Mouse (Mus musculus) layer of hippocampus, adult 11-12 months (tissue): ENCODE measurements around the gene Mipol1.
A peak's percentile ranks its signal among the peaks of the same experiment; 100 is the strongest.
"Not testable (repeated sequence)": the region's sequence is repeated elsewhere in the genome, so short reads cannot be mapped to it uniquely, and the experiment has no call there.

Experiments used
- DNase-seq: peaks from one replicate; pipeline ENCODE4 v3.0.0; 2022; ENCODE audit warnings: low spot score

Mipol1 gene

DNA sequence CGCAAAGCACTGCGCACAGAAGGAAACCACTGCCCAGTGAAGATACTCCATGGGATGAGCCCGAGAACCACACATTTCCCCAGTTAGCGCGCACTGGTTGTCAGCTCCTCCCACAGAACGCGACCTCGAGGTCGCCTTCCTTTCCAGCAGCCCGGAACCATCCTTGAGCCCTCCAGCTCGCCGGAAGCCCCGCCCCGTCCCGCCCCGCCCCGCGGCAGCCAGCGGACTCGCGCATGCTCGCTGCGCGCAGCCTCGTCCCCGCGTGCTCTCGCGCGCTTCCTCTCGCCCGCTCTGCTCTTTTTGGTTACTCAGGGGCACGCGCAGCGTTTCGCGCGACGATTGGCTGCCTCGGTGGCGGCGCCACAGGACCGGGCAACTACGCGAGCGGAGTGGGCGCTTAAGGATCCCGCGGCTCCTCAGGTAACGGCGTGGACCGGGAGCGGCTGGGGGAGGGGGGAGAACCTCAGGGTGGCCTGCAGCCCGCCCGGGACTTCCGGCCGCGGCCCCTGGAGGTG, at the start of gene Mipol1, which contains the start of gene Prps1l3:
Mipol1 (plus strand) TSS at position 236 of the 515 bp plus-strand sequence.
Prps1l3 (plus strand) TSS at position 221 of the 515 bp plus-strand sequence.
- peak; percentile 87 for DNase-seq

DNA sequence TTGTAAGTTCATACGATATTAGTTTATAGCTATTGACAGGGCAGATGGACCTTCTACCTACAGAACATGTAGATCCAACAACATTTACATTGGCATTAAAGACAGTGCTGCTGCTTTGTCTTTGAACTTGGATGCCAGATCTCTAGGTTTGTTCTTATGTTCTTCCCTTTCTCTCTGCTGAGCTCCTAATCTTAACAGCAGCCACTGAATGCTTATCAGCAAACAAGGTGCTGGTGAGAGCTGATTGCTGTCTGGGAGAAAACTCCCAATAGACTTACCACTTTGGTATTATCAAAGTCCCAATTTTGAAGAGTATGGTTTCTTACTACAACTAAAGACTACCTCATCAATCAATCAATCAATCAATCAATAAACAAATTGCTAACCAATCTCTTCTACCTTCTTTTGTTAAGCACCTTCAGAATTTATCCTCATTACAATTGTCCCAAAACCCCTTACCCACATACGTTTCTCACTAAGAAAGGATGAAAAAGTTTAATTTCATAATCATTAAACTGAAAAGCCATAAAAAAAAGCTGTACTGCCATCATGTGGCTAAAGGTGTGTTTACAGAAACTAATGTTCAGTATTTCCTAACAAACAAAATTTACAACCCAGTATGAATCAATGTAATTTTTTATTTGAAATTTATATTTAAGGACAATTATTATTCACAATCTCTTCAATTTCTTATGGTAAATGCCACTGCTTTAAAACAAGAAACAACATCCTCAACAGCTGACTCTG, 45.7 kb upstream of the Mipol1 start:
- no peak for DNase-seq

- DNase-seq: no peak
Observed at GRCm38 (mm10) chr12:57185475-57185874, 44.8 kb upstream of the Mipol1 start.

DNA sequence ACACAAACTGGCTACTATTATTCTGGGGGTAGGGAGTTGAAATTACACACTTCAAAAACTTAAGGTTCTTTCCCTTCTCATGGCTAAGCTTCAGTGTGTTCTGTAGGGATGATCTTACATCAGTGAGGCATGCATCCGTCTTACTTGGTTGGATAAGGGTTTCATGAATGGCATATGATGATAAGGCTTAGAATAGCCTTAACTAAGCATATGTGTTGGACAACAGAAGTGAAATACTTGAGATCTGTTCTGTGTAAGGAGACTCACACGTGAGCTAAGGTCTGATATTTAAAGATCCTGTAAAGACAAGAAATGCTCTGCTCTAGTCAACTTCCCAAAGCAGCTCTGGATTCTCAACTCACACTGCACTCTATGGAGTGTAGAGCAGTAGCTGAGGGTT, 44.1 kb upstream of the Mipol1 start:
- DNase-seq: no peak

DNA sequence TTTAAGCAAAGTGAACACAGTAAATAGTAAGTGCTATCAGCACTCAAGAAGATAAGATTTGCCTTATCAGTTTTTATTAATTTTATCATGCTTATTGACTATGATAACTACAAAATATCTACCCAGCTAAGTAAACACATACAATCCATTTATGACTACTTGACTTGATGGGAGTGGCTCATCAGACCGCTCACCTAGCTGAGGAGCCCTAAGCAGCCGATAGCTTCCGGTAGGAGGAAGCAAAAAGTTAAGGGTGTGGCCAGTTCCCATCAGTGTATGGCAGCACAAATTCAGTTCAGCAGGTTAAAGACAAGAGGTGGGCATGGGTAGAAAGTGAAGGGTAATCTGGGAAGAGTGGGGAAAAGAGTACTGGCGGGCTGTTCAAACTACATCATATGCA, 43.2 kb upstream of the Mipol1 start:
- DNase-seq: no peak

DNA sequence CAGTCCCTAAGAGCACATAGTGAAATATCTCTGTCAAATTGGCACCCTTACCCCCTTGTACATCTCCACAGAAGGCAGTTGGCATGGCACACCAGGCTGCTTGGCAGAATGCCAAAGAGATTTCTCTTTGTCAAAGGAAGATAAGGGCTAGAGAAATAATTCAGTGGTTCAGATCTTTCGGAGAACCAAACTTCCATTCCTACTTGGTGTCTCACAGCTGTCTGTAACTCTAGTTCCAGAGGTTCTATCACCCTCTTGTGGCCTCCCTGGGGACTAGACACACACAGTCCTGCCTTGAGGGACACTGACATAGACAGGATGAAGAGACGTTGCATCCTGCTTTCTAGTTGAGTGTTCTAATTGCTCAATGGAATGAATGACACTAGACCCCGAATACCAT, 35.6 kb upstream of the Mipol1 start:
- DNase-seq: no peak

GRCm38 (mm10) chr12:57196286-57196607, 34.0 kb upstream of the Mipol1 start:
- no peak for DNase-seq

GRCm38 (mm10) chr12:57196608-57197362, 33.4 kb upstream of the Mipol1 start:
- DNase-seq: no peak

DNA sequence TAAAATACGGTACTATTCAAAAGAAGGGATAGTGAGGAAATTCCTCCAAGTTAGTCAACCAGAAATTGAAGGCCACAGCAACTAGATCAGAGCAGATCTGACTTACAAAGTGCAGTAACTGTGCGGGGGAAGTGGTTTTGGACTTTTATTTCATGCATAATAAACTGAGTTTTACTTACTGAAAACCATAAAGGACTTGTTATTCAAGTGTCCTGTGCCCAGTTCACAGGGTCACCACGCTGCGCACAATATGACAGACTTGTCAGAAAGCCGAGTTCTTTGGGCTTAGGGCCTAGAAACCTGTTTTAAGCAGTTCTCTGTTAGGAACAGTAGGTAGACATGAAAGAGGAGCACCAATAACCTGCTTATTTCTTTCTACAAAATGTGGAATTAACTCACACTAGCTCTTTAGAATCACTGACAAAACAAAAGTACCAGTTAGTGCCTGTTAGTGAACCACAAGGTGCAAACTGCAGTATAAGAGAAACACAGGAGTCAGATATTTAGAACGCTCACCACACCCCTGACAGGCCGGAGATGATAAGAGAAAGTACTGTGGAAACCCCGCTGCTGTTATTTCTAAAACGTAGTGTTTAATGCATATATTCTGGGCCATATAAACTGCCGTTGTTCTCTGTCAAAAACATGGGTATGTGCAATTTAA, 32.7 kb upstream of the Mipol1 start, which contains the start of gene Slc25a21:
Slc25a21 (minus strand) TSS at position 110 of the 664 bp plus-strand sequence.
- no peak for DNase-seq

DNA sequence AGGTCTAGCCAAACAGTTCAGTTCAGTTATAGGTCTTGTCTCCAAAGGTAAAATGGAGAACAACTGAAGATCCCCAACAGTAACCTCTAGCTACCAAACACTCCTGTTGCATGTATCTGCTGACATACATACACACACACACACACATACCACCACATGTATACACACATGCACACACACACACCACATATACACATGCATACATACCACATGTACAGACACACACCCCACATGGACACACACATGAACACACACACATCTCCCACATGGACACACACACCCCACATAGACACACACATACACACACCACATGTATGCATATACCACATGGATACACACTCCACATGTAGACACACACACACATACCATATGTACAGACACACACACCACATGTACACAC, 32.0 kb upstream of the Mipol1 start:
- DNase-seq: no peak

DNA sequence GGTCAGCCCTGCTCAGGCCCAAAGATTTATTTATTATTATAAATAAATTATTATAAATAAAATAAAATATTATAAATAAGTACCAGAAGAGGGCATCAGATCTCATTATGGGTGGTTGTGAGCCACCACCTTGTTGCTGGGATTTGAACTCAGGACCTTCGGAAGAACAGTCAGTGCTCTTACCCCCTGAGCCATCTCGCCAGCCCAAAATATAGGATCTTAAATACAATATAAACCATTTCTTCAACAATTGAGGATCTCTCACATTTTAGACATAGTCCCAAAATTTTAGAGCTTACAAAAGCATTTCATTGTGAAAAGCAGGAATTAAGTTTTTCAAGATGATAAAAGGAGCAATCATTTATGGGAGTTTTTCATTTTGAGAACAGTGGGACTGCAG, 30.8 kb upstream of the Mipol1 start:
- DNase-seq: no peak

- no peak for DNase-seq
Observed at GRCm38 (mm10) chr12:57201901-57202300, 28.3 kb upstream of the Mipol1 start.

- DNase-seq: no peak
Observed at GRCm38 (mm10) chr12:57204276-57204851, 25.9 kb upstream of the Mipol1 start.

DNA sequence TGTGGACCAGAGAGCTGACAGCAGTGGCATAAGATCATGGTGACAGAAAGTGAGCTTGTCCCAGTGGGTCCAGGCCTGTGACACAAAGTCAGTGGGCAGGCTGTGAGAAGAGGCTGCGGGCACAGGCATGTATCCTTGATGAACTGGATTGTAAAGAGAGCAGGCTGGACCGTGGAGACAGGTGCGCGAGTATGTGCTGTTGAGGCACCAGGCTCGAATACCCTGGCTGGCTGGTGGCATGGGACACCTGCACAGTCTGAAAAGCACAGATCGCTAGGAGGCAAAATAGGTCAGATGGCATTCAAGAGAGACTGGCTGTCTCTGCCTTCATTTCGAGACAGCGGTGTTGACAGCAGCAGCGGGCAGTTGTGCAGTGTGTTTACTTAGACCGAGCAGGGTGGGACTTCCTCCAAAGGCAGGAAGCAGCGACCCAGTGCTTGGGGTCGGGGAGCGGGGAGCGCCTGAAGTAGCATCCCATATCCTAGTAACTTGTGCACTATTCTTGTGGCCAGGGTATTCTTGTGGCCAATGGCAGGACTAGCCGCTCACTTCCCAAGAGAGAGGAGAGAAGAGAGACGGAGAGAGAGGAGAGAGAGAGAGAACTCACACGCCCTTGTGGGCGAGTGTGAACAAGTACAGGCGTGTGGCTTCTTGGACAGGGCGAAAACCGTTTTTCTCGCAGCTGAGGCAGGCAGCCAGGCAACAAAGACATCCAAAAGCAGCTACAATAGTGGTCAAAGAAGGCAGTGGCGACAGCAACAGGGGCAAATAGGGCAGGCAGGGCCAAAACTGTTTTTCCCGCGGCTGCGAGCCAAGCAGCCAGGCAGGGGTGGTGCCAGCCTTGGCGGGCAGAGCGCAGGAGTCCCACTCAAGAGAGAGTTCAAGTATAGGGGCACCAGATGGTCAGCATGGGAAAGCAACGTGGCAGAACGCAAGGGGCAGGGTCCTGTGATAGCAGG, 18.6 kb upstream of the Mipol1 start:
- peak; percentile 23 for DNase-seq

- DNase-seq: not testable (repeated sequence)
Observed at GRCm38 (mm10) chr12:57212463-57212862, 17.8 kb upstream of the Mipol1 start.

GRCm38 (mm10) chr12:57226411-57226810, 3.8 kb upstream of the Mipol1 start:
- DNase-seq: no peak

DNA sequence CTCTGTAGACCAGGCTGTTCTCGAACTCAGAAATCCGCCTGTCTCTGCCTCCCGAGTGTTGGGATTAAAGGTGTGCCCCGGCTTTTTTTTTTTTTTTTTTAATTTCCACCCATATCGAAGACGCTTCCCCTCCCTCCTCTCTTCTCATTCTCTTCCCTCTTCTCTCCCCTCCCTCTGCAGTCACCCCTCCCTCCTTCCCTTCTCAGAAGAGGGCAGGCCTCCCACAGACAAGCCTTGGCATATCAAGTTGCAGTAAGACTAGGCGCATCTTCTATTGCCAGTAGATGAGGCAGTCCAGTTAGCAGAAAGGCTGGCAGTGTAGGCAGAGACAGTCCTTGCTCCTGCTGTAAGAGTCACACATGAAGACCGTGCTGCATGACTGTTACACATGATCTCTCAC, 2.5 kb upstream of the Mipol1 start:
- DNase-seq: no peak

- DNase-seq: no peak
Observed at GRCm38 (mm10) chr12:57229703-57230102, 524 bp upstream of the Mipol1 start.

- DNase-seq: no peak
Observed at GRCm38 (mm10) chr12:57231085-57231875, 1.1 kb downstream of the Mipol1 start.

GRCm38 (mm10) chr12:57233386-57233785, 3.2 kb downstream of the Mipol1 start:
- no peak for DNase-seq
